In the genomic region with DNA sequence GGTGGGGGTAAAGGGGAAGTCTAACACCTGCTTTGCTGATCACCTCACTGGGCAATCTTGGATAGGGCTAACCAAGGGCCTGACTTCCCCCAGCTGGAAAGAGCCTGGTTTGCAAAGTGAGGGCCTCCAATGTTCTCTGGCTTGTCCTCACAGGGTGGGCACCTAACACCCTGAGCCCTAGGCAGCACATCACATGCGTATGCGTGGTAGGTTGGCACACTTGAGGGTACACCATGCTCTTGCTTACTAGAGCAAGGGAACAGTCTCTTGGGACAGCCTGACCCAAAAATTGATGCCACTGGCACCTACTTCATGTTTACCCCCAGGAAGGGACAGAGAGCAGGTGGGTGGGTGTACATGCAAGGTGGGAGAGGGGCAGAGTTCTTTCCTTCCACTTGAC, we compare ENCODE assay signal across 7 mouse cellular contexts. TPM values are rescaled to one million over a fixed set of nuclear protein-coding genes. Genes with fewer than 3 reads are reported as not detected.
DNase-seq lines count a peak whose midpoint lies in the region; ATAC-seq and TF ChIP-seq lines count a peak whose summit lies in the region.

No protein-coding gene starts in this region.

- WGBS in lung, embryonic 14.5 days = 89% methylated on average over 2 of the region's 2 CpGs
- WGBS in forebrain, embryonic 13.5 days = 98% methylated on average over 2 of the region's 2 CpGs
- WGBS in limb, embryonic 15.5 days = 95% methylated on average over 2 of the region's 2 CpGs
- WGBS in stomach, embryonic 14.5 days = 91% methylated on average over 2 of the region's 2 CpGs

- no peaks in the 10 kb centered on the region for H3K9me3 ChIP-seq in lung, embryonic 14.5 days (ENCODE audit: low read depth, low read length)
- no peaks in the 10 kb centered on the region for H3K9me3 ChIP-seq in forebrain, embryonic 13.5 days (replicated peaks)
- H3K9me3 ChIP-seq in limb, embryonic 15.5 days = no peaks in the 10 kb centered on the region
- H3K9me3 ChIP-seq in stomach, embryonic 14.5 days (ENCODE audit: control insufficient read depth, low read depth, low read length) = no peaks in the 10 kb centered on the region

- H3K4me2 ChIP-seq in lung, embryonic 14.5 days = peak overlapping the region; percentile 98
- peak overlapping the region; percentile 89 for H3K4me2 ChIP-seq in forebrain, embryonic 13.5 days
- no peak overlapping the region for H3K4me2 ChIP-seq in limb, embryonic 15.5 days
- H3K4me2 ChIP-seq in stomach, embryonic 14.5 days (replicated peaks; ENCODE audit: low read depth, low read length) = peak overlapping the region; percentile 98; the same call in 1 of the 2 replicates

- TF ChIP-seq CTCF in lung, embryonic 14.5 days (IDR thresholded peaks at IDR 0.05; ENCODE audit: low read depth) = no peak

- no peaks in the 10 kb centered on the region for H3K36me3 ChIP-seq in lung, embryonic 14.5 days (ENCODE audit: insufficient read depth)
- no peaks in the 10 kb centered on the region for H3K36me3 ChIP-seq in forebrain, embryonic 13.5 days (ENCODE audit: poor library complexity, severe bottlenecking)
- H3K36me3 ChIP-seq in limb, embryonic 15.5 days = no peaks in the 10 kb centered on the region
- H3K36me3 ChIP-seq in stomach, embryonic 14.5 days (ENCODE audit: control insufficient read depth, insufficient read depth, low read length) = no peaks in the 10 kb centered on the region

- H3K4me3 ChIP-seq in lung, embryonic 14.5 days (ENCODE audit: low read depth, low read length) = no peak overlapping the region
- peak overlapping the region; percentile 64 for H3K4me3 ChIP-seq in forebrain, embryonic 13.5 days
- peak overlapping the region; percentile 59; the same call in 1 of the 2 replicates for H3K4me3 ChIP-seq in limb, embryonic 15.5 days
- no peak overlapping the region for H3K4me3 ChIP-seq in stomach, embryonic 14.5 days (ENCODE audit: low read depth, low read length)

- peaks cover 12% of the 10 kb centered on the region for H3K4me1 ChIP-seq in lung, embryonic 14.5 days (ENCODE audit: insufficient read depth)
- H3K4me1 ChIP-seq in forebrain, embryonic 13.5 days = peaks cover 37% of the 10 kb centered on the region
- peaks cover 17% of the 10 kb centered on the region for H3K4me1 ChIP-seq in limb, embryonic 15.5 days
- H3K4me1 ChIP-seq in stomach, embryonic 14.5 days (ENCODE audit: control insufficient read depth, insufficient read depth, low read length) = peaks cover 9% of the 10 kb centered on the region; the same call in 1 of the 2 replicates

- peaks cover 20% of the 10 kb centered on the region; the same call in 1 of the 2 replicates for H3K27me3 ChIP-seq in lung, embryonic 14.5 days (ENCODE audit: insufficient read depth, low read length)
- peaks cover 37% of the 10 kb centered on the region for H3K27me3 ChIP-seq in forebrain, embryonic 13.5 days
- peaks cover 52% of the 10 kb centered on the region for H3K27me3 ChIP-seq in limb, embryonic 15.5 days
- peaks cover 14% of the 10 kb centered on the region; the same call in 1 of the 2 replicates for H3K27me3 ChIP-seq in stomach, embryonic 14.5 days (ENCODE audit: control insufficient read depth, insufficient read depth, low read length)

- DNase-seq in lung, embryonic 14.5 days = no peak
- no peak for DNase-seq in lung, postnatal 10 days
- DNase-seq in embryo, embryonic 9.5 days (ENCODE audit: extremely low spot score) = no peak
- DNase-seq in spleen, postnatal 4 days (ENCODE audit: low spot score in 2 of 2) = no peak

- no peak overlapping the region for H3K27ac ChIP-seq in lung, embryonic 14.5 days (ENCODE audit: low read depth)
- no peak overlapping the region for H3K27ac ChIP-seq in forebrain, embryonic 13.5 days
- no peak overlapping the region for H3K27ac ChIP-seq in limb, embryonic 15.5 days
- no peak overlapping the region for H3K27ac ChIP-seq in stomach, embryonic 14.5 days (ENCODE audit: low read length)

- no peak overlapping the region for H3K9ac ChIP-seq in lung, embryonic 14.5 days
- H3K9ac ChIP-seq in forebrain, embryonic 13.5 days = no peak overlapping the region; the same call in 1 of the 2 replicates
- no peak overlapping the region for H3K9ac ChIP-seq in limb, embryonic 15.5 days
- no peak overlapping the region for H3K9ac ChIP-seq in stomach, embryonic 14.5 days (replicated peaks; ENCODE audit: low read depth, low read length)

- no peak for ATAC-seq in lung, embryonic 14.5 days (ENCODE audit: insufficient read depth)
- ATAC-seq in forebrain, embryonic 13.5 days = no peak
- ATAC-seq in limb, embryonic 15.5 days (ENCODE audit: insufficient number of reproducible peaks, low FRiP score, low TSS enrichment, low read depth) = no peak
- ATAC-seq in stomach, embryonic 14.5 days (ENCODE audit: insufficient number of reproducible peaks, insufficient read depth, low FRiP score, low read depth) = no peak

RNA-seq across cellular contexts. Expression of gene Spns2, which starts 2.0 kb away (rescaled TPM):
- 7.5 and 8.5 TPM in 2 replicates for polyA plus RNA-seq in lung, embryonic 14.5 days (2014; fragmentation: Nextera tagmentation; extraction: Ambion mirVana)
- polyA plus RNA-seq in forebrain, embryonic 13.5 days (2015; fragmentation: Nextera tagmentation; extraction: Ambion mirVana) = 3.5 and 3.6 TPM in 2 replicates
- 10.6 TPM in 2 replicates for polyA plus RNA-seq in limb, embryonic 15.5 days (2015; fragmentation: Nextera tagmentation; extraction: Ambion mirVana)
- 2.3 and 3.0 TPM in 2 replicates for polyA plus RNA-seq in stomach, embryonic 14.5 days (2014; fragmentation: Nextera tagmentation; extraction: Ambion mirVana)

RNA-seq across cellular contexts. Expression of gene Mybbp1a, which starts 46.6 kb away (rescaled TPM):
- 157 and 161 TPM in 2 replicates for polyA plus RNA-seq in lung, embryonic 14.5 days (2014; fragmentation: Nextera tagmentation; extraction: Ambion mirVana)
- 111 and 122 TPM in 2 replicates for polyA plus RNA-seq in forebrain, embryonic 13.5 days (2015; fragmentation: Nextera tagmentation; extraction: Ambion mirVana)
- polyA plus RNA-seq in limb, embryonic 15.5 days (2015; fragmentation: Nextera tagmentation; extraction: Ambion mirVana) = 127 and 128 TPM in 2 replicates
- 121 and 126 TPM in 2 replicates for polyA plus RNA-seq in stomach, embryonic 14.5 days (2014; fragmentation: Nextera tagmentation; extraction: Ambion mirVana)

RNA-seq across cellular contexts. Expression of gene Ggt6, which starts 52.4 kb away (rescaled TPM):
- polyA plus RNA-seq in lung, embryonic 14.5 days (2014; fragmentation: Nextera tagmentation; extraction: Ambion mirVana) = not detected in 2 replicates
- not detected in 2 replicates for polyA plus RNA-seq in forebrain, embryonic 13.5 days (2015; fragmentation: Nextera tagmentation; extraction: Ambion mirVana)
- polyA plus RNA-seq in limb, embryonic 15.5 days (2015; fragmentation: Nextera tagmentation; extraction: Ambion mirVana) = 10.4 and 11.5 TPM in 2 replicates
- 0.51 and 1.7 TPM in 2 replicates for polyA plus RNA-seq in stomach, embryonic 14.5 days (2014; fragmentation: Nextera tagmentation; extraction: Ambion mirVana)

Comparison
In these comparisons a context has a peak if more than half of its experiments do, and no peak if none do; other contexts are left out.
1. H3K4me3 ChIP-seq: peak in forebrain, embryonic 13.5 days (single experiment) and limb, embryonic 15.5 days (single experiment); none in lung, embryonic 14.5 days (single experiment) and stomach, embryonic 14.5 days (single experiment).